Mouse (Mus musculus) mouse embryonic stem cell (cell line): ENCODE measurements around the gene Spint2.
"Not testable (repeated sequence)": the region's sequence is repeated elsewhere in the genome, so short reads cannot be mapped to it uniquely, and the experiment has no call there.

Experiments used
- in situ Hi-C, 2 experiments: fragments of 300-500 bp; cut with MboI; formaldehyde crosslinking; loops; 1 replicate in 1 of 2; 3 replicates in 1 of 2; pipeline ENCODE4 v1.14.3; 2019 to 2020; ENCODE audit warnings: low sequenced_read_pairs in 2 of 2, low pct_unique_long_range_greater_than_20kb in 1 of 2, mixed read lengths in 1 of 2; ENCODE audit not compliant: unreplicated experiment in 1 of 2

Gene Spint2

DNA sequence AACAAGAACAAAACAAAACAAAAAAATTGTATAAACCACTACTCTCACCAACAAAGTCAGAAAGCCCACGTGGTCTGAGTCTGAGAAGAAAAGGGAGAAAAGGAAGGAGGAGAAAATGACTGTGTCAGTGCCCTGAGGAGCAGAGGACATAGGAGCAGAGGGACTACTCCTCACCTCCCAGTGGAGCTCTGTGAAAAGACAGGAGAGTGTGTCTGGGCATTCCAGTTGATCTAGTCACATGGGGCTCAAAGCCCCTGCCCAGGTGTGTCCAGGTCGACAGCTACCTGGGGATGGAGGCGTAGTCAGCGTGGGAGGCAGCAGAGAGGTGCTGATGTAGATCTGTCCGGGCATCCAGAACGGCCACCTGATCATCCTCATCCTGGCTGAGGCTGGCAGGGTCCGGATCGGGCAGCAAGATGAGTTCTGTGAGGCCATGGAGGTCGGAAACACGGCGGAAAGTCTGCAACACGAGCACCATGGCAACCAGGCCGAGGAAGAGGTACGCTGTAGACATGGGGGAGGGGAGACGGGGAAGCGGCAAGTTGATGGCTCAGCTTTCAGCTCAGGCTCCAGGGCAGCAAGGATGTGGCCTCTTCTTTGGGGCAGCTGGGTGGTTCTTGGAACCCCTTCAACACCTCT is 56.8 kb downstream of the Spint2 start:
- in situ Hi-C loops: no loop called here

DNA sequence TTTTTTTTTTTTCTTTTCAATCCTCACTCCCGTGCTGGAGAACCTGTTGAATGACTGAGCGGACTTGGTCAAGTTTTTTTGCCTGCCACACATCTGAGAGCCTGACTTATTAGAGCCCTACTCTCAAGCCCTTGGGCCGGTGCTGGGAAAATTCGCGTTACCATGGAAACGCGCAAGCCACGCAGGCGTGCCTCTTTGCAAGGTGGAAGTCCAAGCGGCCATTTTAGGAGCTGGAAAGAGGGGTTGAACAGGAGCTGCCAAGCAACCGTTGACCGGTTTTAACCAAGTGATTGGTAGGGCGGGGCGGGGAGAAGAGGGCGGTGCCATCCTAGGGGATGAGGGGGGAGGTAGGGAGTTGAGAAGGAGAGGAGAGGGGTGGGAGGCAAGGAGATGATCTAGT is 66.9 kb downstream of the Spint2 start:
- in situ Hi-C loops: no loop called here

DNA sequence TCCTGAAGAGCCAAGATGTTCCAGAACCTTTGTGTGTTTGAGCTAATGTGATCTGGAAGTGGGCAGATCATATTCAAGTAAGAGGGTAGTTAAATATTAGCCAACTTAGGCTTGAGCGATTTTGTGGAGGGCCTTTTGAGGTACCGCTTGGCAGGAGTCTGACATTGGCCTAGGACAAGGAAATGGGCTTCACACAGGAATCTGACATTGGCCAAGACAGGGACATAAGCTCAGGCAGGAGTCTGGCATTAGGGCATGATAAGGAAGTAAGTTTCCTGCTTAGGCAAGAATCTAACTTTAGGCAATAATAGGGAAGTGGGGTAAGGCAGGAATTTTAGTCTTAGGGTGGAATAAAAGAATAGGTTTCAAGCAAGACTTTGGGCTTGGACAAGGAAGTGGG is 67.5 kb downstream of the Spint2 start:
- in situ Hi-C loops: no loop called here

DNA sequence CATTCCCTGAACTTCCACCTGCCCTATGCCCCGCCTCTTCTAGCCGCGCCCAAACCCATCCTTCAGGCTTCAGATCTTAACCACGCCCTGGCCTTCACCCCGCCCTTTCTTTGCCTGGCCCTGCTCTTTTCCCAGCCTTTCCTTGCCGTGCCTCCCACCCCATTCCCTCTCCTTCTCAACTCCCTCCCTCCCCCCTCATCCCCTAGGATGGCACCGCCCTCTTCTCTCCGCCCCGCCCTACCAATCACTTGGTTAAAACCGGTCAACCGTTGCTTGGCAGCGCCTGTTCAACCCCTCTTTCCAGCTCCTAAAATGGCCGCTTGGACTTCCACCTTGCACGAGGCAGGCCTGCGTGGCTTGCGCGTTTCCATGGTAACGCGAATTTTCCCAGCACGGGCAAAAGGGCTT is 68.0 kb downstream of the Spint2 start, which contains the start of gene Catsperg1:
Gene Catsperg1 (minus strand): TSS at position 361 of the 408 bp plus-strand sequence.
- in situ Hi-C loops: no loop called here

DNA sequence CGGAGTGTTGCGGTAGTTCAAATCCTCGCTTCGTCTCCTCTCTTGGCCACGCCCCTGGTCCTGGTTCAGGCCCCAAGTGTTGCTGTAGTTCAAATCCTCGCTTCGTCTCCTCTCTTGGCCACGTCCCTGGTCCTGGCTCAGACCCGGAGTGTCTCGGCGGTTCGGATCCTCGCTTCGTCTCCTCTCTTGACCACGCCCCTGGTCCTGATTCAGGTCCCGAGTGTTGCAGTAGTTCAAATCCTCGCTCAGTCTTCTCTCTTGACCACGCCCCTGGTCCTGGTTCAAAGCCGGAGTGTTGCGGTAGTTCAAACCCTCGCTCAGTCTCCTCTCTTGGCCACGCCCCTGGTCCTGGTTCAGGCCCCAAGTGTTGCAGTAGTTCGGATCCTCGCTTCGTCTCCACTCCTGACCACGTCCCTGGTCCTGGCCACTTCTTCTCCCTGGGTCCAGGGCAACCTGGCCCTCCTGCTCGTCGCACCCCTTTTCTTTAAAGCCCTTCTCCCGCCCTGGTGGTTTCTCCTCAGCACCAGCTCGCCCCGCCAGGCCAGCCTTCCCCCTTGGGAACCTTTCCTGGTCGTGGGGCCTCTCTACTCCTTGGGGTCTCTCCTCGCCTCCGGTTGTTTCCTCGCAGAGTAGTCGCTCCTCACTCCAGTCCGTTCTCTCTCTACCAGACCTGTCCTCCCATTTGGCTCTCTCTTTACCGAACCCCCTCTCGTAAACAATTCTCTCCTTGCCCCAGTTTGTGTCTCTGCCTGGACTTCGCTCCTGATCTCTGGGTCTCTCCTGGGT is 68.7 kb downstream of the Spint2 start:
- in situ Hi-C loops: not testable (repeated sequence)

DNA sequence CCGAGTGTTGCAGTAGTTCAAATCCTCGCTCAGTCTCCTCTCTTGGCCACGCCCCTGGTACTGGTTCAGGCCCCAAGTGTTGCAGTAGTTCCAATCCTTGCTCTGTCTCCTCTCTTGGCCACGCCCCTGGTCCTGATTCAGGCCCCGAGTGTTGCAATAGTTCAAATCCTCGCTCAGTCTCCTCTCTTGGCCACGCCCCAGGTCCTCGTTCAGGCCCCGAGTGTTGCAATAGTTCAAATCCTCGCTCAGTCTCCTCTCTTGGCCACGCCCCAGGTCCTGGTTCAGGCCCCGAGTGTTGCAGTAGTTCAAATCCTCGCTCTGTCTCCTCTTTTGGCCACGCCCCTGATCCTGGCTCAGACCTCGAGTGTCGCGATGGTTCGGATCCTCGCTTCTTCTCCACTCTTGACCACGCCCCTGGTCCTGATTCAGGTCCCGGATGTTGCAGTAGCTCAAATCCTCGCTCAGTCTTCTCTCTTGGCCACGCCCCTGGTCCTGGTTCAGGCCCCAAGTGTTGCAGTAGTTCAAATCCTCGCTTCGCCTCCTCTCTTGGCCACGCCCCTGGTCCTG is 69.4 kb downstream of the Spint2 start:
- in situ Hi-C loops: no loop called here

DNA sequence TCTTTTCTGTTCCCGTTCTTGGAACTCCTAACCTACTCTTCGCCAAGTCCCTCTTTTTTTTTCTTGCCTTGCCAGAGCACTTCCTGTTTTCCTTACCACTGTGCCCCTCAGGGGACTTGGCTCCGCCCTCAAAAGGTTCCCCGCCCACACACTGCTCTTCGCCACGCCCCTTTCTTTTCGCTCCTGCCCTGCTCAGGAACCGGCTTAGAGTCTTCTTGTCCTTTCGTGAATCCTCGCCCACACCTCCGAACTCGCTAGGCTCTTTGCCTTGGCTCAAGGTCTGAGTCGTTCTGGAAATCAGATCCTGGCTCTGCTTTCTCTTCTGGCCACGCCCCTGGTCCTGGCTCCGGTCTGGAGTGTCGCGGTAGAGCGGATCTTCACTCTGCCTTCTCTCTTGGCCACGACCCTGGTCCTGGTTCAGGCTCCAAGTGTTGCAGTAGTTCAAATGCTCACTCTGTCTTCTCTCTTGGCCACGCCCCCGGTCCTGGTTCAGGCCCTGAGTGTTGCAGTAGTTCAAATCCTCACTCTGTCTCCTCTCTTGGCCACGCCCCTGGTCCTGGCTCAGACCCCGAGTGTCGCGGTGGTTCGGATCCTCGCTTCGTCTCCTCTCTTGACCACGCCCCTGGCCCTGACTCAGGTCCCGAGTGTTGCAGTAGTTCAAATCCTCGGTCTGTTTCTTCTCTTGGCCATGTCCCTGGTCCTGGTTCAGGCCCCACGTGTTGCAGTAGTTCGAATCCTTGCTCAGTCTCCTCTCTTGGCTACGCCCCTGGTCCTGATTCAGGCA is 70.1 kb downstream of the Spint2 start:
- in situ Hi-C loops: no loop called here

DNA sequence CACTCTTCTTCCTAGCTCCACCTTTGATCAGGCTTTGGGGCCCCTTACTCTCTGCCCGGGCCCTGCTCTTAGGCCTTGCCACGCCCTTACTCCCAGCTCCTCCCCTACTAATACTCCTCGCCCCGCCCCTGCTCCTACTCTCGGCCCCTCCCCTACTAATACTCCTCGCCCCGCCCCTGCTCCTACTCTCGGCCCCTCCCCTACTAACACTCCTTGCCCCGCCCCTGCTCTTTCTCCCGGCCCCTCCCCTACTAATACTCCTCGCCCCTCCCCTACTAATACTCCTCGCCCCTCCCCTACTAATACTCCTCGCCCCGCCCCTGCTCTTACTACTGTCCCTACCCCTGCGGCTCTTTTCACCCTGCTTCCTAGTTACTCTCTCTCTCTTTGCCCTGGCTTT is 70.7 kb downstream of the Spint2 start:
- in situ Hi-C loops: not testable (repeated sequence)
